Mouse (Mus musculus) urinary bladder, adult 2 months (tissue): ENCODE results near the gene Ctse. TPM values are rescaled to one million over a fixed set of nuclear protein-coding genes. Genes with fewer than 3 reads are reported as not detected.

Experiments
- DNase-seq: peaks from one replicate; pipeline ENCODE4 v3.0.0; 2022; ENCODE audit warnings: low spot score
- polyA plus RNA-seq: library from polyadenylated mRNA; depleted of rRNA; stranded (reverse); fragments of >200 nt; gene quantifications from 2 replicates; pipeline ENCODE4 v1.2.3, GENCODE M21; 2012

Ctse gene
- polyA plus RNA-seq, 1 experiment, result 181 TPM

DNA sequence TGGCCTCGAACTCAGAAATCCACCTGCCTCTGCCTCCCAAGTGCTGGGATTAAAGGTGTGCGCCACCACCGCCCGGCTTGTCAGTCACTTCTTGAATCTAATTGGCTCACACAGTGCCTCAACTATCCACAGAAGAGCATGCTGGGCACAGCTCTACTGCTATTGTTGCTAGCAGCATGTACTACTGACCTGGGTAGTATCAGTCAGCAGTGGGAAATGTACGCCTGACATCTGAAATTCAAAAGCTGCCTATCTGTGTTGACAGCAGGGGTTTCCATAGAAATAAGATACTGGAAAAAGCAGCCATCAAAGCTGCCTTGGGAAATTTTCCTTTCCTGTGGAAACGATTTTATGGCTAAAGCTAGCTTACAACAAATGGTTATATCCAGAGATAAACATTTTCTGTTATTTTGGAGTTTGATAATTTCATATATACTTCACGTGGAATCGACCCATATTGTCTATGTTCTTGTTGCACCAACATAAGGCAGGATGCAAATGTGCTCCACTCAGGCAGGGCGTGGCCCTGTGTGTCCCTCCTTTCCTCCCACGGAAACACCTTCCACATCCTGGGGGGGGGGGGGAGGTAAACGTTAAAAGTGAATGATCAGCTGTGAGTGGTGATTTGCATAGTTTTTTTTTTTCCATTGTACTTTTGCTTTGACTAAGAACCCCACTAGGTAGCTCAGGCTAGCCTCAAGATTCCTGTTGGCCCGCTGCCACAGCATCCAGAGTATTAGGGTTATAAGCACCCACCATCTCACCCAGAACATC is 14.8 kb downstream of the Ctse start:
- DNase-seq, result no peak

DNA sequence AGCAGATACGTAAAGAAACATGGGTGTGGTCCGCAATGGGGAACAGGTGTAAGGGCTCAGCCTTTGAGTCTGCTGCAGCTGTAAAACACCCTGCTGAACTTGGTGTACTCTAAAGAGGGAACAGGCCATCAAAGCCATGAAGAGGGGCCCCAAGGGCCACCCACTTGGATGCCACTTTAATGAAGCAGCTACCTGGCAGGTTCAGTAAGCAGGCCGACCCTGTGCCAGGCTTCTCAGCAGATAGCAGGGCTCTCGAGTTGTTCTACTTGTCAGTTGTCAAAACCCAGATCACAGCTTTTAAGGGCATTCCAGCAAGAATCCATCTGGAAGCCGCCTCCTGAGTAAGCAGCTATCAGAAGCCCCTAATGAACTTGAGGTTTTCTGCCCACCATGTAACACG is 17.5 kb downstream of the Ctse start:
- DNase-seq, result no peak

DNA sequence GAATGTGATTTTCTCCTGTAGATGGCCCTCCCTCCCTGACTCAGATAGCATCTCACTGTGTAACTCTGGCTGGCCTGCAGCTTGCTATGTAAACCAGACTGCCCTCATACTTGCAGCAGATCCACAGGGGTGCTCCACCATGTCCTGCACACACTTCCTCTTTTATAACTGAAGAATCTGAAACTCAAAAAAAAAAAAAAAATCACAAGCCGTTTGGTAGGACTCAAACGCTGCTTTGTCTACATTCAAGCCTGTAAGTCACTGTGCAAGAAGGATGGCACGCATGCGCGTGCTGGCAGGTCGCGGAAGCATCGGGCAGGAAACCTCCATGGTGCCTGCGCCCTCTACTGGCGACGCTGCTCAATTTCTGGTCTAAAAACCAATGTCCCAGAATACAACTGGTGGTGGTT is 19.8 kb downstream of the Ctse start:
- DNase-seq, result peak; percentile 75

DNA sequence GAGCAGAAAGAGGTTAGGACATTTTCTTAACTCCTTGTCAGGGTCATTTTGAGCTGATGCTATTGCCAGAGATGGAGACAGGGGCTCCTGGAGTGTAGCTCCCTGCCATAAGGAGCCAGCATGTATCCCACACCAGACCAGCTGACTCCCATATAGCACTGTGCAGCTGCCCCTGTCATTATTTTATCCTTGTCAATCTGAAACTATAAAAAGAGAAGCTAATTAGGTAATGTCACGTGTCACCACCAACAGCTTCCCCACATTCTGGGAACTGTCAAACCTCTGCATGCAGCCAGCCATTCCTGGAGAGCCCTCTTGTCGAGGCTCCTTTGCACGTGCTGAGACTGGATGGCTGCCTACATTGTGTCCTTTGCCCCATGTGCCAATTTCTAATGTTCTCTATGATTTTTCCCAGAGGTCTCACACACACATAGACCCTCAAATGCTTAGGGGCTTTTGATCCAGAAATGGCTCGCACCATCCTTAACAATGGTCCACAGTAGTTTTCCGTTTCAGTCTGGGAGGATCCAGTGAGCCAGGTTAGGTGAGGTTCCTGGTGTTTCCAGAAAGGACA is 21.5 kb downstream of the Ctse start:
- no peak for DNase-seq

DNA sequence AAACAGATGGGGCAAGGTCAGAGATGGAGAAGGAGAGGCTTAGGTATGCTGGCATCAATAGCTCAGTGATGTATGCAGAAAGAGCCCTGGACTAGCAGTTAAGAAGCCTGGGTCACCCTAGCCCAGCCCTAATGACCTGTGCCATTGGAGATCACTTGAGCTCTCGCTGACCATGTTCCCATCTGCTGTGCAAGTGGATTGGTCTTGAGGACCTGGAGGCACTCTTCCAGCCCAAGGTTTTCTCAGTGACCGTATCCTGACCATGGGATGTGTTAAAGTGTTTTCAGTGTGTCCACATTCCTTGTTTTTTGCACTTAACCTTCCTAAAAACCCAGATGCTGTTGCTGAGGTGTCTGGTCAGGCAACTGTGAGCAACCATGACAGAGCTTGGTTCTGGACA is 22.2 kb downstream of the Ctse start:
- DNase-seq, result no peak

DNA sequence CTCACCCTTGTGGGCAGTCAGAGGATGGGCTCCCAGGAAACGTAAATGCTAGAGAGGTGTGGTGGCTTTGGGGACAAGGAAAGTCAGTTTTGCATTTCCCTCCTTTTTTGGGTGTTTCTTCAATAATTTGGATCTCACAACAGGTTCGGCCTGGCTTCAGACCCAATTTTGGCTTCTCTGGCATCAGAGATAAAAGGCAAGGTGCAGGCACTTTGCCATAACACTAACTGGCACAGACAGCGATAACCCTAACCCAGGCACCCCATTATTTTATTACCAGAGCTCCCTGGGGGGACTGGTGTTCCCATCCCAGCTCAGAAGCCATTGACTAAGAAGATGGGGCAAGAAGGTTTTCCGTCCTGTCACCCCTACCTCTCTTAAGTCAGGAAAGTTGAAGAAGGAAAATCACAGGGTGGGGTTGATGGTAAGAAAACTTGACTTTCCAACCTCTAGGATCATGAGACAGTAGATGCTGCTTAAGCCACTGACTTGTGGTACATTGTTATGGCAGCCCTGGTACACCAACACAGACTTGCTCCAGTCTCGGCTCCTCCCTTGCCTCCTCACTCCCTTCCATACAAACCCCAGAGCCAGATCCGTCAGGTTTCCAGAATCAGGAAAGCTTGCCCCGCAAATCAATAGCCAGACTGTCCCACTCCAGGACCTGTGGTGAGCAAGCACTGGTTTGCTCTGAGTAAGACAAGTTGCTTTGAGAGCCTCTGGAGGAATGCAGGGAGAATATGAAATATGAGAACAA is 22.8 kb downstream of the Ctse start:
- DNase-seq, result no peak

DNA sequence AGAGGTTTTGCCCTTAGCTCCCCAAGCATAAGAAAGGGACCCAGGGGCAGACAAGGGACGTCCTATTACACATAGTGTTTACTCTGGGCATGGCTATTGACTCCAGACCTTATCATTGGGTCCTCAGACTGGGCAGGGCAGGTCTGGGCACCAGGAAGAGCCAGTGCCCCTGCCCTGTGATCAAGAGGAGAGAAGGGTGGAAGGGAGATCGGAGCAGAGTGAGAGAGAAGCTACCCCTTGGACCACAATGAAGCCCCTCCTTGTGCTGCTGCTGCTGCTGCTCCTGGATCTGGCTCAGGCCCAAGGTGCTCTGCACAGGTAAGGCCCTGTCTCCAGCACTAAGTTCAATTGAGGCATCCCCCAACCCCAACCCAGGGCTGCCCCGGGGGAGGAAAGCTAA is 23.6 kb downstream of the Ctse start:
- peak; percentile 40 for DNase-seq

DNA sequence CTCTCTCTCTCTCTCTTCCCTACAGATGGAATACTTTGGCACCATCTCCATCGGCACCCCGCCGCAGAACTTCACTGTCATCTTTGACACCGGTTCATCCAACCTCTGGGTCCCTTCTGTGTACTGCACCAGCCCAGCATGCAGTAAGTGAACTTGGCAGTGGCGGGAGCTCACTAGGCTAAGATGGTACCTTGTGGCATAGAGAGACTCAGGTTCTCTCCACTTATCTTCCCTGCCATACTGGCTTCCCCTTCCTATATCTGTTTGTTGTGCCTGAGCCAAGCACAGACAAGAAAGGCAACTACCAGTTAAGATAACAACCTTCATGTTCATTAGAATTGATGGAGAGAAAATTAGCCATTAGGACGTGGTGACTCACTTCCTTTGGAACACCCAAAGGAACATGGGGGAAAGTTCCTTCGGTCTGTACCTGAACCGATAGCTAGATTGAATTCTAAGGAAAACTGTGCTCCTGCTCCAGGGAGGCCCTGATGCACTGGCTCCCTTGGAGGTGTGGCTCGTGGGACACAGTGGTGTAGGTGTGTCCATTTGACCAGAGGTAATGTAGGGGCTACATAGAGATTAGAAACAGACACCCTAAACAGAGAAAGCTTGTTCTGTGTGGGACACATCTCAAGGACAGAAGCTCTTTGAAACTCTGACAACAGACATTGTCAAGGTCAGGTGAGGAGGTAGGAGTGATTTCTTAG is 25.3 kb downstream of the Ctse start:
- no peak for DNase-seq

DNA sequence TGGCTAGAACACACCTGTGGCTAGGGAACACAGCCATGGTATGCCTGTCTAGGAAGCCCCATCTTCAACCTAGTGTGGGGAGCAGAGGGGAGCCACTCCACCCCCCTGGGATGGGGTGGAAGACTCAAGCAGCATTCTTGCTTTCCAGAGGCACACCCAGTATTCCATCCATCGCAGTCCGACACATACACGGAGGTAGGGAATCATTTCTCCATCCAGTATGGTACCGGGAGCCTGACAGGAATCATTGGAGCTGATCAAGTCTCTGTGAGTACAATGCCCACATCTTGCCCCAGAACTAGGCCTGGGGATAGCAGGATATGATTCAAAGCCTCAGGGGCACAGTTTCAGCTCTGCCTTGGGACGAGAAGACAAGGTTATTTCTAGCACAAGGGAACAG is 26.0 kb downstream of the Ctse start:
- no peak for DNase-seq

DNA sequence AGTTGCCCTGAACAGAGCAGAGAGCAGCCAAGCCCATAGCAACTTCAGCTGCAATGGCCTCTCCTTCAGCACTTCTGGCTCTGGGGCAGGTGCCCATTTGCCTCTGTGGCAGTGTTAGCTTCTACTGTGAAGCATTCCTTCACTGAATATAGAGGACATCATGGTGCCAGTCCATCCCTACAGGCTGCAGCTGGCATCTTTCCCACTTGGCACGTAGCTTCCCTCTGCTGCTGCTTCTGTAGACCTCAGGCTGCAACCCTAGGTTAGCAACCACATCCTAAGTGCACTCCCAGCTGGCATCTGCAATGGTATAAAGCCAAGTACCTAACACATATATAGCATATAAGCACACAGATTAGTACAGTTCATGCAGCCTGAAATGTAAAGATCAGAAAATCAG is 27.8 kb downstream of the Ctse start:
- no peak for DNase-seq

DNA sequence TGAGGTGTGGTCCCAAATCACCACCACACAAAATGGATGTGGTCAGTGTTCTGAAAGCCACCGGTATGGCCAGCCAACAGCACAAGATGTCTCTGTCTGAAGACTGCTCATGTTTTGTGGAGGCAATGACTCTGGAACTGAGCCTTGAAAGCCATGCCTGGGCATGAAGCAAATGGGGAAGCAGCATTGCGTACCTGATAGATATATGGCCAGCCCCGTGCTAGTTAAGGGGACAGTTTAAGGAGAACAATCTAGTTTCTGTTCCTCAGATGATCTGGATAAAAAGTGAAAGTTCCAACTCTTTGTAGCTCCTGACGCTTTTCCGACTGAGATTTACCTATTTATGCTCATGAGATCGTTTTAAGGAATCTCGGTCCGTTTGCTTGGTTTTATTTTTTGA is 33.0 kb downstream of the Ctse start:
- no peak for DNase-seq

DNA sequence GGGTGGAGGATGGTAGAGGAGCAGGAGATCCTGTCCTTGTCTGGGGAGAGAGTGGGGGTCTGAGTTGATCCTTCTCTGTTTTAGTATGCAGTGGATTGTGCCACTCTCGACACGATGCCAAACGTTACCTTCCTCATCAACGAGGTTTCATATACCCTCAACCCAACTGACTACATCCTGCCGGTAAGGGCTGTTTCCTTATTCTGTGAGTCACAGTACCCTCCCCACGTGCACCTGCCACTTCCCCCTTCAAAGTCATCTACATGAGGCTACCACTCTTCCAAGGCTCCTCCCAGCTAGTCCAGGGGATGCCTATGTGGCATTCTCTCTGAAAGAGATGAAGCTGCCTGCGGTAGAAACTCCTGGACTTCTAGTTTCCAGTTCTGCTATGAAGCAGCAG is 34.3 kb downstream of the Ctse start:
- no peak for DNase-seq

DNA sequence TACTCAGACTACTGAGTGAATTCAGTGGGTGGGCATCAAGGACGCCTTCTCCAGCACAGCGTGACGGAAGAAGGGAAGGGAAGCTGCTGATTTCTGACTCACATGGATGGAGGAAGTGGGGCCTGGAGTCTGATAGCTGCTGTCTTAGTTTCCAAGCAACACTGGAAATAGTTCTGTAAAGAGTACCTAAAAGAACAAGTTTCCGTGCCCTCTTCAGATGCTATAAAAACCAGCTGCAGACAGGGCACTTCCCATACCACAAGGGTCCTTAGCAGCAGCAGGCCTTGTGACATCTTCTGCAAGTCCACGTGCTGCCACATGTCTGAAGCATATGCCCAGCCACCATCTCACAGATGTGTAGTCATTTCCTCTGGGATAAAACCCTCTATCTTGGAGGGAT is 41.5 kb downstream of the Ctse start:
- DNase-seq, result no peak

DNA sequence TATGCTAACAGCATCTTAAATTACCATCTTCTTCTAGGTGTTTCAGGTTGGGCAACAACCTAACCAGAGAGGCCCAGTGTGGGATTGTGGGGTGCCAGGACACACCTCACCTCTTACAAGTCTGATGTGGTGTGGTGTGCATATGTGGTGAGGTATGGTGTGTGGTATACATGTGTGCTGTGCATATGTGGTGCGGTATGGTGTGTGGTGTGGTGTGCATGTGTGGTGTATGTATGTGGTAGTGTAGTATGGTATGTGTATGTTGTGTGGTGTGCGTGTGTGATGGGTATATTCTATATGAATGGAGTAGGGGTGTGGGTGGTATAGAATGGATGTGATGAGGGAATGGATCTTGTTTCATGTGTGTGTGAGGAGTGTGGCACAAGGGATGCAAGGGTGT is 49.6 kb downstream of the Ctse start:
- no peak for DNase-seq

DNA sequence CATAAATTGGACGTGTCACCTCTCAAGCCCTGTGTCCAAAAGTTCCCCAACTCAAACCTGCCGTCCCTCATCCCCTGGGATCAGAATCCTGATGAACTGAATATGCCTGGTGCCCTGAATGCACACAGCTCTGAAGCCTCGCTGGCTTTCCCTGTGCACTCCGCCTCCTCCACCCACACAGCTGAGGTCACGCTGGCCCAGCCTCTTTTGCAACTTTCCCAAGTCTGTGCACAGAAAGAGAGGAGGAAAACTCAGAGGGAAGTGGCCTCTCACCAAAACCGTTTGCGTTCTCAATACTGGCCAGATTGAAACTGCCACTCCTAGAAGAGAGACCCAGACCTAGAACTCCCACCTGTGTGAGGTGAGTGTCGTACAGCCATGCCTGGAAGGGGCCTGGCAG is 50.4 kb downstream of the Ctse start, which contains the start of gene Rab7b:
Rab7b (plus strand) TSS at position 221 of the 400 bp plus-strand sequence.
- DNase-seq, result no peak

DNA sequence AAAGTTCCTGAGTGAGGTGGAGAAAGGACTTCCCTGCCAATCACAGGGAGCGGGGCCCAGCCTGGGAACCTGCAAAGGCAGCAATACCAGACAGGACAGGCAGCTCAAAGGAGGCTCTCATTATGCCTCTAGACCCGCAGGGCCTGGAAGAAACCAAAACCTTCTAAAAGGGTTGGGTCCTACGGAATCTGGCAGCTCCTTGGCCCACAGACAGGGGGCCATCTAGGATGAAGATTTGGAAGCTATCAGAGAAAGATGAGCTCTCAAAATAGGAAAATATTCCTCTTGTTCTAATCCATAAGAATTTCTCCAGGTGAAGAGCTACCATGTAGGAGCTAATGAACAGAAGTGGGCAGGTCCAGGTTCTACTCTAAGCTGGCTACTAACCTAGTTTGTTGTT is 50.9 kb downstream of the Ctse start:
- DNase-seq, result no peak

DNA sequence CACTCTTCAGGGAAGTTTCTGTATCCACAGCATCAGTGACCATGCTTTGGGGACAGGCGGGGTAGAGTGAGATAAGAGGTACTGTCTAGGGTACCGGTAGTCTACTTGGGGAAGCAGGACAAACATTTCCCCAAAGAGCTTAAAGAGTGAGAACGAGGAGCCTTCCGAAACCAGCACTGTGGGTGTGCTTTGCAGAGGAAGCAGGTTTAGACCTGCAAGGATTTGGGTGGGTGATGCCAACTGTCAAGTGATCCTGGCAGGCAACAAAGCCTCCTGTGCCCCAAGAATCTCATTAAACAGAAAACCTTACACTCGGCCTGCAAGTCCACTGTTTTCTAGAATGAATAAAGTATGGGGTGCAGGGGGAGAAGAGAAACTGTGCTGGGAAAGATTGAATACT is 51.8 kb downstream of the Ctse start:
- DNase-seq, result no peak

DNA sequence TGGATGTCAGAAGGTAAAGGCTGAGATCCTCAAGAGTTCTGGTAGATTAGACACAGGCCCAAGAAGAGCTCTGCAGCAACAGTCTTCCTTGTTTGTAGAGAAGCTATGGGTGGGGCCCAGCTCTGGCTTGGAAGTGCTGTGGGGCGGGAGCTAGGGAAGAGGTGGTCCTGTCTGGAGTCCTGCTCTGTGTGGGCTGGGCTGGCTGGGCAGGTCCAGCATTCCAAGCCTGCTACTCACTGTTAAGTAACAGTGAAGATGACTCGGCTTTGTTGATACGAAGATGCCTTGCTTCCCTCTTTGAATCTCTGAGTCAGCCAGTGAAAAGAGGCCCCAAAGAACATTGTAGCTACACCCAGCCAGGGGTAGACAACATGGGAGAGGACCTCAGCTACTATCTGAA is 52.3 kb downstream of the Ctse start:
- DNase-seq, result no peak

DNA sequence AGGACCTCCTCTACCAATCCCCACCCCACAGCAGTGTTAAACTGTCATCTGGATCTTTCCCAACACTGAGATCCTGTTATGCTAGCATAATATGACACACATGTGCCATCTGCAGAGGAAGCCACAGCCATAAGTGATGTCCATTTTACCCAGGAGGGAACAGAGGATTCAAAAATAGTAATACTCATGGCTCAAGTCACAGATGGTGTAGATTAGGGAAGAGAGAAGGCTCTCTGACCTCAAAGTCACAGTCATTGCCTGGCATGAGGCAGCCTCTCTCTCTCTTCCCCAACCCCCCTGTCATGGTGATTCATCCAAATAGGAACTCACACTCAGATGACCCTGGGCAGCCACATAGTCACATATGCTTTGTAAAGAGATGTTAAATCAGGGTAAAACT is 53.2 kb downstream of the Ctse start:
- DNase-seq, result no peak

DNA sequence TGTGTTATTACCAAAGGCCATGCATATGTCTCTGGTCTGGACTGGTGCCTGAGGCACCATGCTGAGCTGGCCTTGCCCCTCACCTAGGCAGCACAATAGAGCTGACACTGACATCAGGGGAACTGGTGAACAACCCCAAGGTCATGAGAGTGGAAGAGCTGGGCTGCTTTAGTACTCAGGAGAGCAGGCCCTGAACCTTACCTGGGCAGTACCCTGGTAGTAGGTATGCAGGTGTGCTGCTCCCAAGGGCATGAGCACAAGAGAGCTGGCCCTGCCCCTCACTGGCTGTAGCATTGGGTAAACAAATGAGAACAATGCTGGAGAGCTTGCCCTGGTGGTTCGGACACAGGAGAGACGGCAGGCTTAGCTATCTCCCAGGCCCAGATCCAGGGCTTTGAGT is 57.2 kb downstream of the Ctse start:
- DNase-seq, result no peak

DNA sequence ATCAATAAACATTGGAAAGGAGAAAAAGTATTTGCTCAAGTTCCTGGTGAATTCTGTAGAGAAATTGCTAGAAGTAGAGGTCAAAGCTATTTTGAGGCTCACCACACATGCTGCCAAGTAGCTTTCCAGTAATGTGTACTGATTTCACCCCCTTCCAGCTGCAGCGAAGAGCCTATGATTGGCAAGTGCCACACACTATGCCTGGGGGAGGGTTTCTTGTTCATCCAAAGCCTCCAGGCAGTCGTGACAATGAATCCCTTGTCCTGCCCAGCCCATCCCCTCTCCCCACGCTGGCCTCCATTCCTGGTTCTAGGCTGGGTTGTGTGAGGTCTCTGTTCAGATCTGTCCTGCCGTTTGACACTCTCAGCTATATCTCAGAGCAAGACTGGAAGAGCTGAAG is 58.2 kb downstream of the Ctse start:
- no peak for DNase-seq

DNA sequence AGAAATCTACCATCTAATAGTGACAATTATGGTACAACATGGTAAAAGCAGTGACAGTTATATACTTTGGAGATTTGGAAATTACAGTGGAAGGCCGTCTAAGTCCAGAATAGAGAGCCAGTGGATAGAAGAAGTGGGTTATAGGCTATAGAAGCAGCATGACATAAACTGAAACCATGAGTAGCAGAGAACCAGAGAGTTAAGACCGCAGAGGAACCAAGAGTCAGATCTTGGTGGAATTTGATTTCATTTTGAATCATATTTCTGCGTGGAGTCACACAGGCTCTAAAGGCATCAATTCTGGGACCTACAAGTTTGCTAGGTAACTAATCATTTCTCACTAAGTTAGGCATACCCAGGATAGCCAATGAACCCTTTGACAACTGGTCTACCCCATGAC is 60.7 kb downstream of the Ctse start:
- DNase-seq, result no peak

DNA sequence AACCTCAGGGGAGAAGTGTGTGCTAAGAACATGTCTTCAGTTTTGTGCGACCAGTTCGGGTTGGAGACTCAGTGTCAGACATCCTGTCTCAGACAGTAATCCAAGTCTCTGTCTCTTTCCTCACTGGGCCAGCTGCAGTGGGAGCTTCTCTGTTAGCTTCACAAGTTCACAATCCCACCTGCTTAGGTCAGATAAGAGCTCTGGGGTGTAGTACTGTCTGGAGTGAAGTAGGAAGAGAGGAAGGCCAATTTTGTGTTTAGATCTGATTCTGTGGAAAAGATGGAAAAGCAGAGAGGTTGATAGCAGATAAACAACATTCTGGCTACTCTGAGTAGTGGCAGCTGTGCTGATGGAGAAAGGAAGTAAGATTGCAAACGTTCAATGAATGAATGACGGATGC is 61.5 kb downstream of the Ctse start:
- DNase-seq, result no peak
